Mouse (Mus musculus) liver, embryonic 12.5 days (tissue): Measurements from ENCODE around the gene Kpna7. TPM values are rescaled to one million over a fixed set of nuclear protein-coding genes. Genes with fewer than 3 reads are reported as not detected.

ENCODE experiments used
- polyA plus RNA-seq: library from polyadenylated mRNA; unstranded; fragments of >200 nt; fragmentation: Nextera tagmentation; extraction: Ambion mirVana; gene quantifications from 2 replicates; pipeline ENCODE4 v1.2.1, GENCODE M21; 2016

Gene Kpna7
- polyA plus RNA-seq, 1 experiment from 2014 or later = 0.05 TPM

Other genes with a start within 250 kb of the Kpna7 start
- gene Smurf1, start 118.2 kb downstream of the Kpna7 start, polyA plus RNA-seq = 4.2 and 4.7 TPM in 2 replicates
- gene Gm4871, start 51.3 kb downstream of the Kpna7 start, polyA plus RNA-seq = not detected in 2 replicates
- not detected in 2 replicates for gene 1700018F24Rik, start 41.0 kb downstream of the Kpna7 start, polyA plus RNA-seq
- 74.5 and 75.5 TPM in 2 replicates for gene Arpc1a, start 200 bp downstream of the Kpna7 start, polyA plus RNA-seq
- gene Arpc1b, start 30.2 kb upstream of the Kpna7 start, polyA plus RNA-seq = 175 and 180 TPM in 2 replicates
- 78.0 and 80.6 TPM in 2 replicates for gene Pdap1, start 56.2 kb upstream of the Kpna7 start, polyA plus RNA-seq
- gene Bud31, start 56.3 kb upstream of the Kpna7 start, polyA plus RNA-seq = 171 TPM in 2 replicates
- gene Ptcd1, start 83.1 kb upstream of the Kpna7 start, polyA plus RNA-seq = 12.2 and 12.6 TPM in 2 replicates
- gene Cpsf4, start 83.2 kb upstream of the Kpna7 start, polyA plus RNA-seq = 39.0 and 39.1 TPM in 2 replicates
- gene Atp5j2, start 108.0 kb upstream of the Kpna7 start, polyA plus RNA-seq = 460 and 491 TPM in 2 replicates
- 5.8 TPM in 2 replicates for gene Zkscan14, start 117.8 kb upstream of the Kpna7 start, polyA plus RNA-seq
- 5.3 and 5.9 TPM in 2 replicates for gene Zkscan5, start 120.5 kb upstream of the Kpna7 start, polyA plus RNA-seq
- 24.7 and 25.3 TPM in 2 replicates for gene Zfp655, start 147.7 kb upstream of the Kpna7 start, polyA plus RNA-seq
- gene Zscan25, start 196.5 kb upstream of the Kpna7 start, polyA plus RNA-seq = 0.32 and 0.39 TPM in 2 replicates